Mouse (Mus musculus) midbrain, embryonic 14.5 days (tissue): ENCODE measurements around the gene Gm40193. TPM values are rescaled to one million over a fixed set of nuclear protein-coding genes. Genes with fewer than 3 reads are reported as not detected.
"Not testable (repeated sequence)": the region's sequence is repeated elsewhere in the genome, so short reads cannot be mapped to it uniquely, and the experiment has no call there.

Source experiments
- ATAC-seq: fragments of 200-750 bp; cut with Nextera tagmentation; 2 replicates; pipeline ENCODE4 v1.8.0; 2017; ENCODE audit warnings: moderate number of reproducible peaks, moderate library complexity; ENCODE audit not compliant: low FRiP score, low TSS enrichment
- DNase-seq: peaks from one replicate; pipeline ENCODE4 v3.0.0-alpha.2; 2015
- H3K27ac ChIP-seq: fragments of 300-500 bp; sonication (generic); replicated peaks from 2 replicates; pipeline ENCODE4 v1.5.1; 2014; ENCODE audit warnings: mild to moderate bottlenecking, low read depth, low read length, moderate library complexity
- H3K27me3 ChIP-seq: fragments of 300-500 bp; sonication (generic); 2 replicates; pipeline ENCODE4 v1.6.1; 2014; ENCODE audit warnings: low read length, control low read depth, mixed read lengths; ENCODE audit not compliant: control insufficient read depth, insufficient read depth
- H3K36me3 ChIP-seq: fragments of 300-500 bp; sonication (generic); 2 replicates; pipeline ENCODE4 v1.6.1; 2014; ENCODE audit warnings: low read length, control low read depth; ENCODE audit not compliant: control insufficient read depth, insufficient read depth
- H3K4me1 ChIP-seq: fragments of 300-500 bp; sonication (generic); 2 replicates; pipeline ENCODE4 v1.6.1; 2014; ENCODE audit warnings: mild to moderate bottlenecking, antibody characterized with exemption, low read length, control low read depth; ENCODE audit not compliant: control insufficient read depth, insufficient read depth
- H3K4me2 ChIP-seq: fragments of 300-500 bp; sonication (generic); 2 replicates; pipeline ENCODE4 v1.6.1; 2014; ENCODE audit warnings: mild to moderate bottlenecking, low read length, moderate library complexity
- H3K4me3 ChIP-seq: fragments of 300-500 bp; sonication (generic); replicated peaks from 2 replicates; pipeline ENCODE4 v1.5.1; 2014; ENCODE audit warnings: low read depth, low read length
- H3K9ac ChIP-seq: fragments of 300-500 bp; sonication (generic); replicated peaks from 2 replicates; pipeline ENCODE4 v1.6.1; 2014; ENCODE audit warnings: mild to moderate bottlenecking, low read length, moderate library complexity
- H3K9me3 ChIP-seq: fragments of 300-500 bp; sonication (generic); 2 replicates; pipeline ENCODE4 v1.6.1; 2016; ENCODE audit warnings: low read length, control low read depth, mixed read lengths; ENCODE audit not compliant: control insufficient read depth
- WGBS: fragments of 180-500 bp; shearing (Covaris S2); extraction: QIAGEN DNeasy Blood & Tissue Kit; methylation state at CpG from one replicate; pipeline ENCODE4 v1.1.7; 2014; 5-methylcytosine and 5-hydroxymethylcytosine counted together
- polyA plus RNA-seq: library from polyadenylated mRNA; unstranded; fragments of >200 nt; fragmentation: Nextera tagmentation; extraction: Ambion mirVana; gene quantifications from 2 replicates; pipeline ENCODE4 v1.2.1, GENCODE M21; 2014

The Gm40193 gene
- polyA plus RNA-seq, 1 experiment from 2014 or later = not detected

GRCm38 (mm10) chr11:70528610-70529009, 4.1 kb downstream of the Gm40193 start:
- WGBS = 92% methylated on average over 7 of the region's 7 CpGs
- H3K4me1 ChIP-seq = peaks cover 7% of the 10 kb centered on the region; the same call in 1 of the 2 replicates
- ATAC-seq = no peak

DNA sequence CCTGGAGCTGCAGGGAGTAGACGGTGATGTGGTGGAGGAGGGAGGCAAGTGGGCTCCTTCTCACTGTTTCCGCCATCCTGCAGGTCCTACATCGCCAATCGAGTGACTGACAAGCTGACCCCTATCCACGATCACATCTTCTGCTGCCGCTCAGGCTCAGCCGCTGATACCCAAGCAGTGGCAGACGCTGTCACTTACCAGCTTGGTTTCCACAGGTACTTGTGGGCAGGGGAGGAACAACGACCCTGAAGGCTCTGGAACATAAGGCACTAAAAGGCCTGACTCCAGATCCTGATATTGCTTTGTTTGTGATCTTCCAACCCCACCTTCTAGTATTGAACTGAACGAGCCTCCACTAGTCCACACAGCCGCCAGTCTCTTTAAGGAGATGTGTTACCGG, 6.5 kb downstream of the Gm40193 start:
- ATAC-seq = no peak
- no peak for DNase-seq
- Histone ChIP-seq H3K27ac (no peak overlapping the region), H3K4me2 (peak overlapping the region; percentile 85), H3K9me3 (no peaks in the 10 kb centered on the region), H3K4me1 (peaks cover 7% of the 10 kb centered on the region; the same call in 1 of the 2 replicates), H3K4me3 (peak overlapping the region; percentile 63), H3K9ac (peak overlapping the region; percentile 66; the same call in 1 of the 2 replicates), H3K27me3 (no peaks in the 10 kb centered on the region), H3K36me3 (peaks cover 28% of the 10 kb centered on the region)
- 92% methylated on average over 12 of the region's 12 CpGs for WGBS

More at GRCm38 (mm10) chr11:70528610-70529009, 4.1 kb downstream of the Gm40193 start:
- H3K9me3 ChIP-seq = no peaks in the 10 kb centered on the region
- DNase-seq = no peak
- H3K9ac ChIP-seq = no peak overlapping the region
- H3K36me3 ChIP-seq = peaks cover 28% of the 10 kb centered on the region
- H3K4me3 ChIP-seq = no peak overlapping the region
- no peak overlapping the region for H3K27ac ChIP-seq
- no peaks in the 10 kb centered on the region for H3K27me3 ChIP-seq
- no peak overlapping the region for H3K4me2 ChIP-seq

GRCm38 (mm10) chr11:70525726-70526125, 7.0 kb downstream of the Gm40193 start:
- 1% methylated on average over 12 of the region's 12 CpGs for WGBS
- Histone ChIP-seq H3K9ac (peak overlapping the region; percentile 66), H3K9me3 (no peaks in the 10 kb centered on the region), H3K4me3 (peak overlapping the region; percentile 63), H3K36me3 (peaks cover 28% of the 10 kb centered on the region), H3K27ac (peak overlapping the region; percentile 46; the same call in 1 of the 2 replicates), H3K4me2 (peak overlapping the region; percentile 85), H3K27me3 (no peaks in the 10 kb centered on the region), H3K4me1 (peaks cover 7% of the 10 kb centered on the region; the same call in 1 of the 2 replicates)
- DNase-seq (peak; percentile 28), ATAC-seq (peak; percentile 9; the same call in 1 of the 2 replicates)

DNA sequence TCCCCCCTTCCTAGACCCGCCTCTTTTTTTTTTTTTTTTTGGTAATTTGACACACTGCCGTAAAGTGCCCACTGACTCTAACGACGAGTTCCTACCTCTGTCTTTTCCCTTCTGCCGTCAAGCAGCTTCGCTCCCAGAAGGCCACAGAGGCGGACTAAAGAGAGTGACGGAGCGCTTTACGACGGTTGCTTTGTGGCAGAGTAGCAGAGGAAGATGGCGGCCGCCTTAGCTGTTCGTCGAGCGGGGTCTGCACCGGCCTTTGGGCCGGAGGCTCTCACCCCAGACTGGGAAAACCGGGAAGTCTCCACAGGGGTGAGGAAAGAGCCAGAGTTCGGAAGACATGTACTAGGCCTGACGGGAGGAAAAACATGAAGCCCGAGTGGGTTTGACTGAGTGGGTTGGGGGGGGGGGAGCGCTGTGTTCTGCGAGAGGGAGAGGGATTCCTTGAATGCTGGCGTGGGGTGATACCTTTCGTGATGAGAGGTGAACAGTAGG, 7.5 kb downstream of the Gm40193 start, which contains the start of gene Psmb6:
Gene Psmb6, plus strand, starts transcription at position 184 of the 495 bp plus-strand sequence.
- peak; percentile 95 for ATAC-seq

GRCm38 (mm10) chr11:70524782-70525181, 8.0 kb downstream of the Gm40193 start:
- ATAC-seq = no peak; the same call in 1 of the 2 replicates
- Histone ChIP-seq H3K27ac (no peak overlapping the region), H3K27me3 (no peaks in the 10 kb centered on the region), H3K9me3 (no peaks in the 10 kb centered on the region), H3K4me3 (peak overlapping the region; percentile 63), H3K4me2 (peak overlapping the region; percentile 54), H3K9ac (0 out of 2 replicates have a peak overlapping the region, but pooled peaks have one; percentile 34), H3K4me1 (peaks cover 7% of the 10 kb centered on the region; the same call in 1 of the 2 replicates), H3K36me3 (peaks cover 28% of the 10 kb centered on the region)
- 5% methylated on average over 8 of the region's 8 CpGs for WGBS
- no peak for DNase-seq

More for the DNA sequence above, 7.5 kb downstream of the Gm40193 start, which contains the start of gene Psmb6:
- Histone ChIP-seq H3K4me2 (peak within 1 kb of the TSS; percentile 85), H3K27me3 (no peaks in the 10 kb centered on the region), H3K36me3 (peaks cover 28% of the 10 kb centered on the region), H3K4me3 (peak within 1 kb of the TSS; percentile 63), H3K4me1 (peaks cover 7% of the 10 kb centered on the region; the same call in 1 of the 2 replicates), H3K9me3 (no peaks in the 10 kb centered on the region), H3K27ac (peak within 1 kb of the TSS; percentile 46), H3K9ac (peak within 1 kb of the TSS; percentile 66)
- WGBS = under 1% methylated on average over 25 of the region's 26 CpGs
- DNase-seq = peak; percentile 97

DNA sequence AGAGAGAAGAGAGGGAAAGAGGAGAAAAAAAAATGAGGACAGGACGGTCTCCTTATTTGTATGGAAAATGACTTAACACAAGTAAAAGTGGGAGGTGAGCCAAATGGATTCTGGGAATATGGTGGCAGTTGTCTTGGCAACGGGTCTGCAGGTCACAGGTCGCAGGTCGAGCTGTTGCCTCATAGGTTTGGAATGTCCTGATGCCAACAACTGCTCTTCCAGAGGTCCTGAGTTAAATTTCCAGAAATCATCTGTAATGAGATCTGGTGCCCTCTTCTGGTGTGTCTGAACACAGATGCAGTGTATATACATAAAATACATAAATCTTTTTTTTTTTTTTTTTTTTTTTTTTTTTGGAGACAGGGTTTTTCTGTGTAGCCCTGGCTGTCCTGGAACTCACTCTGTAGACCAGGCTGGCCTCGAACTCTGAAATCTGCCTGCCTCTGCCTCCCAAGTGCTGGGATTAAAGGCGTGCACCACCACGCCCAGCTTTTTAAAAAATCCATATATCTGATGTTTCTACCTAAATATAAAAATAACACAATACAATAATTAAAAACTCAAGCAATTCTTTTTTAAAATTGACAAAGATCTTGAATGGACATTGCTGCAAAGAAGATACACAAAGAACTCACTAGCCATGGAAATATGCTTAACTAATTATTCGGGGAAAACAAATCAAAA, 9.3 kb downstream of the Gm40193 start:
- not testable (repeated sequence) for H3K9me3 ChIP-seq, H3K9ac ChIP-seq, ATAC-seq, H3K27me3 ChIP-seq, H3K4me2 ChIP-seq, H3K4me3 ChIP-seq, H3K27ac ChIP-seq, H3K4me1 ChIP-seq
- peaks cover 21% of the 10 kb centered on the region for H3K36me3 ChIP-seq
- DNase-seq = peak; percentile 11
- 92% methylated on average over 8 of the region's 8 CpGs for WGBS

GRCm38 (mm10) chr11:70520178-70520769, 12.5 kb downstream of the Gm40193 start:
- Histone ChIP-seq H3K27ac (0 out of 2 replicates have a peak overlapping the region, but pooled peaks have one; percentile 45), H3K4me3 (peak overlapping the region; percentile 20), H3K27me3 (no peaks in the 10 kb centered on the region), H3K9ac (peak overlapping the region; percentile 43; the same call in 1 of the 2 replicates), H3K4me2 (peak overlapping the region; percentile 46), H3K9me3 (no peaks in the 10 kb centered on the region), H3K4me1 (no peaks in the 10 kb centered on the region), H3K36me3 (no peaks in the 10 kb centered on the region)
- 12% methylated on average over 41 of the region's 41 CpGs for WGBS
- ATAC-seq (no peak), DNase-seq (peak; percentile 61)

GRCm38 (mm10) chr11:70518923-70519322, 13.8 kb downstream of the Gm40193 start, which contains the start of gene Gltpd2:
Gene Gltpd2, plus strand, starts transcription at chr11:70519196.
- H3K4me1 ChIP-seq = no peaks in the 10 kb centered on the region
- peak within 1 kb of the TSS; percentile 20 for H3K4me3 ChIP-seq
- no peak within 1 kb of the TSS for H3K27ac ChIP-seq
- DNase-seq (no peak), ATAC-seq (no peak)
- WGBS = 85% methylated on average over 10 of the region's 10 CpGs
- H3K9me3 ChIP-seq = no peaks in the 10 kb centered on the region
- no peaks in the 10 kb centered on the region for H3K27me3 ChIP-seq
- peak within 1 kb of the TSS; percentile 43; the same call in 1 of the 2 replicates for H3K9ac ChIP-seq
- peak within 1 kb of the TSS; percentile 46 for H3K4me2 ChIP-seq
- no peaks in the 10 kb centered on the region for H3K36me3 ChIP-seq
